Mouse (Mus musculus) cerebellum, postnatal 36 days (tissue): ENCODE measurements around the gene Inpp1.
A peak's percentile ranks its signal among the peaks of the same experiment; 100 is the strongest.

Experiments used
- DNase-seq, 2 experiments: peaks; one replicate each; pipeline ENCODE4 v3.0.0; 2021 to 2022; ENCODE audit warnings: mixed read lengths in 2 of 2

Inpp1 gene

DNA sequence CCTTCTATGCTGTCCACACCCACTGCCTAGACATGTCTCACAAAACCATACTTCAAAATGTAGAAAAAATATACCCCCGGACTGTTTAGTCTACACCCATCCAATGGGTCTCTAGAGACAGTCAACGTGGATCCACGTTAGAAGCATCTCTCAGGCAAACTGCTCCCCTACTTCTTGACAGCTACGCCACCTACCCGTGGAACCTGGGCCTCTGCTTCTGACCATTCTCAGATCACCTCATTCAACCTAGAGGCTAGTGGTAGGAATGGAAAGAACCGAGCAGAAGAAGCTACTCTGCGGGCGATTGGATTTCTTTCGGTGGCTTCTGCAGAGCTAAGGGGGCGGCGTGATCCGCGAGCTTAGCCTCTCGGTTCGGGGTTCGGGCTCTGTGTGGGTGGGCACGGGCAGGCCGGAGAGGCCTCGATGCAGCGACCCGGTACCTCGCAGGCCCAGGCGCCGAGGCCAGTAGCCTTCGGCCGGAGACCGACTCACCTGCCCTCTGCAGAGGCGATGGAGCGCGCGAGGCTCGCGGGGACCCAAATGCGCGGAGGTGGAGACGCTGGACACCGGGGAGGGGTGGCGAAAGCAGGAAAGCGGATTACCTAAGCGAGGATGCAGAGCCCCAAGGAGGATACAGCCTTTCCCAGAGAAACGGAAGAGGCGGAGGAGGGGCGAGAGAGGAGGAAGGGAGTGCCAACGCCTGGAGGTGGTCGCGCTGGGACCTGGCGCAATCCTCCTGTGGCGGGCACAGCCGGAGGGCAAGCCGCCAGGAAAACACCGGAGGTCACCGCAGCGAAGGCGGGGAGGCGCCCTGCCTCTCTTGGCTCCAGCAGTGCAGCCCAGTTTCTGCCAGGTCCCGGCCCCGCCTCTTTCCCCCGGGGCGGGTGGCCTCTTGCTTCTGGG lies at the start of gene Inpp1:
TSS of gene Inpp1 (minus strand) at position 779 of the 903 bp plus-strand sequence.
- DNase-seq: peak; percentile 85 to 89

DNA sequence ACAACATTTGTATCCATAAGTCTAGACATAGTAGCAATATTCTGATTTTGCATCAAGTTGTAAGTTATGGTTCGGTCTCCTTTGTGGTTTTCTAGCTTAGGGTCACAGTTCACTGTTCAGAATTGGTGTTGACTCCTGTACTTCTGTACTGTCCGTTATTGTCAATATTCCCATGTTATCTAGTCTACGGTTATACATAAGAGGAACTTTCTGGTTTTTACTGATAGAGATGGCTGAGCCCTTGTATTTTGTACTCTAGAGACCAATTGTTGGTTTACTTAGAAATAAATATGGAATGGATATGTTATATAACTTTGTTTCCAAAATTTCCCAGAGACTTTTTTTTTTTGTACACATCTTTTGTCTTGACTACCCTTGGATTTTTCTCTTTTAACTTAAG lies 48.5 kb upstream of the Inpp1 start:
- no peak for DNase-seq

DNA sequence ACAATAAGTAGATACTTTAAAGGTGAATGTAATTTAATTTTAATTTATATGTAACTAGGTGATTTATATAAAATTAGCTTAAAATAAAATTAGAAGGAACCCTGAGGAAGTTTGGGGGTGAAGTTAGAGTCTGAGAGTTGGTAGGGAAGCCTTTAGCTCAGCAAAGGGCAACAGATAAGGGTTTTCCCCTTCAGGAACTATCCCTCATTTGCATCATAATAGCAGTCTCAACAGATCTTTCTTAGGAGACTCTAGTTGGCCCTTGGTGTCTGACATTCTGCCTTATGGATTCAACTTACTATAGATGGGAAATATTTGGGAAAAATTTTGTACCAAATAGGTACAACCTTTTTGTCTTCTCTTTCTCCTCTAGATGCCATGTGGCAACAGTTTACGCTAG lies 46.7 kb upstream of the Inpp1 start:
- no peak for DNase-seq

DNA sequence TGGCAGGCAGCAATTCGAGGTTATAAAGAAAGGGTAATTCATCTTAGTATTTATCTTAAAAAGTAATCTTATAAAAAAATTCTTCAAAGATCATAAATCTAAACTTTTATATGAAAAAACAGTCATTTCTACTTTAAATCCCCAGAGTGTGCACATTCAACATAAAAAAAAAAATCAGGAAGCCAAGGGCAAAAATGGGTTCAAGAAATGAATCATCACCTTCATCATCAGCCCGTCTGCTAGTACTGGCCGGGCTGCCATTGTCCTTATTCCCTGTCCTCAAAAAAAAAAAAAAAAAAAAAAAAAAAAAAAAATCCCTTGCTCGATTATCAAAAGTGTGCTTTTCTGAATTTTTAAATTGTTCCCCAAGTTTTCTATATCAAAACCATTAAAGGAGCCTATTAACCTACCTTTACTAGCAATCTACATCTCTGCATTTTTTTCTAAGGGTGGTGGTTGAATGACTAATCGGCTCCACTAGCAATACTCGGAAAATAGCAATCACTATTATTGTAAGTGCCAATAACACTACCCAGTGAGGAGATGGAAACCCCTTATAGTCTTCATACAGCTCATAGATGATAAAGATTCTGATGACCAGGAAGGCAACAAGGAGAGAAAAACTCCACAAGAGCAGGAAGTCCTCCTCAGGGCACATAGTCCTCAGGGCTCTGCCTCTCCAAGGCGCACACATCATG lies 38.6 kb upstream of the Inpp1 start:
- no peak for DNase-seq

DNA sequence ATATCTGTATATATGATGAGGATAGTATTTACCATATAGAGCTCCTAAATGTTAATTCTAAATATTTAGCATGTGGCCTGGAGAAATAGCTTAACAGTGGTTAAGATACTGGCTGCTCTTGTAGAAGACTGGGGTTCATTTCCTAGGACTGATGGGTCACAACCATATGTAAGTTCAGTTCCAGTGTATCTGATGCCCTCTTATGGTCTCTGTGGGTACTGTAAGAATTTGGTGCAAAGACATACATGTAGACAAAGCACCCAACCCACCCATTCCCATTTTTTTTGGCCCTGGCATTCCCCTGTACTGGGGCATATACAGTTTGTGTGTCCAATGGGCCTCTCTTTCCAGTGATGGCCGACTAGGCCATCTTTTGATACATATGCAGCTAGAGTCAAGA lies 36.5 kb upstream of the Inpp1 start:
- peak in 1 of 2 experiments; percentile 31 for DNase-seq

DNA sequence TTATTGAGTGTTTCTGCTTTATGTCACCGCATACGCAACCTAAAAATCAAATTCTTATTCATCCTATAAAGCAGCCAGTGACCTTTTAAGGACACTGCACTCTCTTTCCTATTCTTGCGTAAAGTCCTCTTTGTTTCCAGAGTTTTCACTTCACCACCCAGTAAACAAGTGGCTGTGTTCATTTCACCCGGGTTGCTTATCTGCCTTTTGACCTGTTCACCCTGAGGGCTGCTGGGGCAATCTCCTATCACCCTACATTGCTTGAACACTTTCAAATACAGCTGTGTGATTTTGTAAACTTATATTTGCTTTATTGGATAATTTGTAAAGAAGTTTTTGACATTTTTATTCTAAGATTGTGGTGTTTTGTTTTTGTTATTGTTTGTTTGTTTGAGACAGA lies 31.9 kb upstream of the Inpp1 start:
- DNase-seq: no peak

DNA sequence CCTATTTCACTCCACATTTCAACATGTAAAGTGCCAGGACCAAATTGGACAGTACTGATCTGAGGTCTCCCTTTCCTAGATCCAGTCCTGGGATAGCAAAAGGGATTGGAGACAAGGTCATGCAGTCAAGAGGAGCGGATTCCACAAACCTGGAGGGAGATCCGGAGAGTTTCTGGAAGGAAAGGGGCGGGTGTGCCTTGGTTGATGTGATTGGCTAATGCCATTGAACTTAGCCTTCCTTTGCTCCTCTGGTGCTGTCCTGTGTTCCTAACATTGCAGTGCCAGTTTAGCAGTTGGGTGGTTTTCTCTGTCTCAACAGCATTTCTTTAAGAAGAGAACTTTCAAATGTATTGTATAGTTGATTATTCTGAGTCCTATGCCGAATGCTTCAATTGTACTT lies 29.1 kb upstream of the Inpp1 start:
- DNase-seq: no peak

DNA sequence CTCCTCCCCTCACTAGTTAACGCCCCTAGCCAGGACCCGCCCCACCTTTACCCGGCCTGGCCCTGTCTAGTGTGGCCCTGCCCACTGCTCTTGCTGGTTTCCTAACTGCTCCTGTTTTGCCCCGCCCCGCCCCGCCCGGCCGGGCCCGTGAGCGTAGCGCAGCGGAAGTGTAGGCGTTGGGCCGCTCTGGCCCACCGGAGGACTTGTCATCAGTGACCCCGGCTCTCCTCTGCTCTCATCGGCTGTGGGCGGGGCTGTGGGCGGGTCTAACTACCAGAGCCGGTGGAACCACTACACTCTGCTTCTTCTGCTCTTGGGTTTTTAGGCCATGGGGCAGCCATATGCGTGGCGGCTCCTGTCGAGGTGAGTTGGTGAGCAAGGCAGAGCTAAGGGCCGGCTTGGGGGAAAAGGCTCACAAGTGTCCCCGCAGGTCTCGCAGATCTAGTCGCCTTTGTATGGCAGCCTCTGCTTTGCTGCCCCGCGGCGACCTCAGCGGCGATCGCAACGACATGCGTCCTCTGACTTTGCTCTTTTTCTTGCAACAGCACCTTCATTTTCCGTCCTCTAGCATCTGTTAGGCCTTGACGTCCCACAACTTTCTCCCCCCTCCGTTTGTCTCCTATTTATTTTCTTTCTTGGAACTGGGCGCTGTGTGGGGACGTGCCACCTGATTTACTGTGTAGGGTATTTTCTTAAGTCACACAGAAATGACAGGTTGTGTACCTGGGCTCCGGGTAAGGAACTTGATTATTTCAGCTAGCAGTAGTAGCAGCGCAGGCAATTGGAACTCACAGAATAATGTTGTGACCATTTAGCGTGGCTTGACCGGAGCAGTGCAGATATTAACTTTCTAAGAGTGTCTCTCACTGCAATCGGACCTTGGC lies 27.5 kb upstream of the Inpp1 start, which contains the start of gene Hibch:
TSS of gene Hibch (plus strand) at position 148 of the 884 bp plus-strand sequence.
- DNase-seq: peak; percentile 97 to 99

DNA sequence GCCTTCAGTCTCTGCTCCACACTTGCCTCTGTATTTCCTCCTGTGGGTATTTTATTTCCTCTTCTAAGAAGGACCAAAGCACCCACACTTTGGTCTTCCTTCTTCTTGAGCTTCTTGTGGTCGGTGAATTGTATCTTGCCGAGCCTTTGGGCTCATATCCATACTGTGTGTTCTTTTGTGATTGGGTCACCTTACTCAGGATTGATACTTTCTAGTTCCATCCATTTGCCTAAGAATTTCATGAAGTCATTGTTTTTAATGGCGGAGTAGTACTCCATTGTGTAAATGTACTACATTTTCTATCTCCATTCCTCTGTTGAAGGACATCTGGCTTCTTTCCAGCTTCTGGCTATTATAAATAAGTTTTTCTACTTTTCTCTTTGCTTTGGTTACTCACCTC lies 26.9 kb upstream of the Inpp1 start:
- DNase-seq: no peak

DNA sequence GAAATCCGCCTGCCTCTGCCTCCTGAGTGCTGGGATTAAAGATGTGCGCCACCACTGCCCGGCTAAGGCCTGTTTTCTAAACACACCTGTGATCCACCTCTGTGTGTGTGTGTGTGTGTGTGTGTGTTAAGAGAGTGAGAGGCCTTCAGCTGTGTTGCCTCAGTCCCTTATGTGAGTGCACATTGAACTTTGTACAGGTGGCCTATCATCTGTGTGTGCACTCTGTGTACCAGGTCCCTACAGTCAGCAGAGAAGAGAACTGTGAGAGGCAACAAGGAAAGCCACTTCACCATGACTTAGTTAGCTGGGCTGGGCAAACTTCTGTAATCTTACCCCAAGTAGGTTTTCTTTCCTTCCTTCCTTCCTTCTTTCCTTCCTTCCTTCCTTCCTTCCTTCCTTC lies 21.6 kb upstream of the Inpp1 start:
- DNase-seq: no peak

DNA sequence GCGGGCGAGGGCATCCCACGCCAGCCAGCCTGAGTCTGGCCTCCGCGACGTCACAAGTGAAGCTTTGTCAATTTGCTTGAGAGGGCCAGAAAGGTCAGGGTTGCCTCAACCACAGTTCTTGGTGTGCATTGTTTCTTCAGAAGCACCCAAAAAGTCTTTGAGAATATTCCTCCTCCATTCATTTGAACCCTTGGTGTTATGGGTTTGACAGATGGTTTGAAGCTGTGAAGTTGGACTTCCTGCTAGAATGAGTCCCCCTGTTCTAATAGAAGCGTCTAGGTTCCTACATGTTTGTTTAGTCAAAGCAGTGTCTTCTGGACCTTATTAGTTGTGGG lies 292 bp upstream of the Inpp1 start:
- DNase-seq: no peak

DNA sequence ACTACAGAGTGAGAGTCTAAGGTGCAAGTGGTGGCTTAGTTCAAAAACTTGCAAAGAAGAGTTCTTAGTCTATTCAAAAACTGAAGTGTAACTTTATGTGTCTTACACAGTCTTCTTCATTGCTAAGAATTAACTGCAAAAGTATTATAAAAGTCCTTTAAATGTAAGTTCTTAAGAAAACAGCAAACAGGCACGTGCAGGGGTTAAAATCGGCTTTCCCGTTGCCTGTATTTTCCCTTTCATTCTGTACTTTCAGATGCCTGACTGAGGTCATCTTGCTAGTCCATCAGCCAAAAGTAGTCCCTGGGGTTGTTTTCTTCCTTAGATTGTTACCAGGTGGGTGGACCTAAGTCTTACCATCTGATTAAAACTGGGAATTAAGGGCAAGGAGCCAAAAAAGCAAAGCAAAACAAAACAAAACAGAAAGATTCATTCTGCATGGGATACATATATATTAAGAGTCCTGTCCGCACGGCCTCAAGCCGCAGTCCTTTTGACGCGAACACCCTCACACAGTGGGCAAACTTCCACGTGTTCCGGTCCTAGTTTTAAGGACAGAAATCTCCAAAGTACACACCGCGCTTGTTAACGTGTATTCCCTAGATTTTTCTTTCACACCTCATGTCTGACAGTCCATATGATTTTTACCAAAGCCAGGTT lies 1.1 kb downstream of the Inpp1 start:
- DNase-seq: peak in 1 of 2 experiments; percentile 52

DNA sequence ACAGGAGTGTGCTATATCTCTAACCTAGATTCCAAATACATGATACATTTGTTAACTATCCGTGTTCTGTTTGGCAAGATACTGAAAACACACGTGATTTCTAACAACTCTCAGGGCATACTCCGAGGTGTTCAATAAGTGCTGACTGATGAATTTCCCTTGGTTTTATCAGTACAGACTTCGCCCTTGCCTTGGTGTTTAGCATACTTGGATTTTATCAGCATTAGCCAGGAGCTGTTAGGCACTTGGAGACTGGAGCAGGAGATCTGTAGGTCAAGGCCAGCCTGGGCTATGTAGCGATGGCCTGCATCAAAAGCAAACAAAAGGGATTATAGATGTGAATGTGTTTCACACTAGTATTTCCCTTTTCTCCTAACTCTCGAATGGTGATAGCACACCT lies 9.0 kb downstream of the Inpp1 start:
- DNase-seq: no peak

DNA sequence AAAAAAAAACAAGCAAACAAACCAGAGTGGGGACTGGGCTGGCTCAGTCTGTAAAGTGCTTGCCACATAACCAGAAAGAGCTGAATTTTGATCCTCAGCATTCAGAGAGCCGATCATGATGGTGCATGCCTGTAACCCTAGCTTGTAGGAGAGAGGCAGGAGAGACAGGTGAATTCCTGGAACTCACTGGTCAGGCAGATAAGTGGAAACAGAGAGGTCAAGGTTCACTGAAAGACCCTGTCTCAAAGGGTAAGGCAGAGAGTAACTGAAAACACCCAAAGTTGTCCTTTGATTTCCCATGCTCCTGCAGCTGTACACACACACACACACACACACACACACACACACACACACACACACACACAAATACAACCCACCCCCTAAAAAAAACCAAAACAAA lies 12.4 kb downstream of the Inpp1 start:
- no peak for DNase-seq

DNA sequence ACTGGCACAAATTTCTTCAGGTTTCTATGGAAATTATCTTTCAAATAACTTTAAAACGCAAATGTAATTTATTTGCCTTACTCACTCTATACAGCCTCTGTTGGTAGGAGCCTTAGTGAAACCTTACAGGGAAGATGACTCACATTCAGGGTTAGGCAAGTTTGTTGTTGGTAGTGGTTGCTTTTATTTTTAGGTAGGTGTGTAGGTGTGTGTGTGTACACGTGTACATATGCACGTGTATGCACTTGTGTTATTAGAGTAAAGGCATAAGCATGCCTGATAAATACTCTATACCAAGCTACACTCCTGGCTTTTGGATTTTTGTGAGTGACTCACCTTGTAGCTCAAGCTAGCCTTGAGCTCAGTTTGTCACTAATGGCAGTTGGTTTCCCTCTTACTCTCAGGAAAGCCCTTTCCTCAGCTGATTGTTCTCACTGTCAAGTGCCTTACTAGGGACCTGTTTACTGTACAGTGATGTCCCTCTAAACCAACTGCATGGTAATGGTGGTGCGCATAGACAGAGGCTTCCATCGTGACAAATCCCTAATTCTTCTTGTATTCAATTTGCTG lies 15.0 kb downstream of the Inpp1 start:
- no peak for DNase-seq

DNA sequence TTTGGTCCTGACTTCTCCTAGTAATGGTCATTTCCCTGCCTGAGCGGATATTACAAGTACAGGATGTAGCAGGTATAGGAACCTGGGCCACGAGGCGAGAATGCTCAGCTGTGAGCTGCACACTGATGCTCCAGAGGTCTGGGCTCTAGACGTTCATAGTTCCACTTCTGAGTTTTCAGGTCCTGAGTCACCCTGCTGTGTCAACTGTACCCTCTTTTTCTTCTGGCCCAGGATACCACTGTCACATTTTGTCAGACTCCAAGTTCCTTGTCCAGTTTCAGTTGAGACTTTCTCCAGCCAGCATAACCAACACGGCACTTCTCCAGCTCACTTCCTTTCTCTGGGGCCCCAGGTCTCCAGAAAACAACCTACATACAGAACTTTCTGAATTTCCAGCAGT lies 15.8 kb downstream of the Inpp1 start:
- DNase-seq: no peak

DNA sequence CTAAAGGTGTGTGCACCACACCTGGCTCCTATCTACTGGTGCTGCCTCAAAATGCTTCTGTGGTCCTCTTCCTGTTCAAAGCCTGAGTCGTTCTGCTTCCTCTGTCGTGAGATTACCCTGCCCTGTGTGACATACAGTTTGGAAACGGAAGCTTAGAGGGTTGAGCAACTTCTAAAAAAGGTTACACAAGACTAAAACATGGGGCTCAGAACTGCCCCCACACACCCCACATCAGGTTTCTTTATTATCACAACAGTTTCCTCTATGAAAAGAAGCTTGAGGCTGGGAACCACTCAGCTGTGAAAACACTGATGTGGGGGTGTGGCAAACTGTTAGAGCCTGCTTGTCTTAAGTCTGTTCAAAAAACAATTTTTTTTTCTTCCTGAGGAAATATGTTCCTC lies 17.1 kb downstream of the Inpp1 start:
- DNase-seq: no peak

DNA sequence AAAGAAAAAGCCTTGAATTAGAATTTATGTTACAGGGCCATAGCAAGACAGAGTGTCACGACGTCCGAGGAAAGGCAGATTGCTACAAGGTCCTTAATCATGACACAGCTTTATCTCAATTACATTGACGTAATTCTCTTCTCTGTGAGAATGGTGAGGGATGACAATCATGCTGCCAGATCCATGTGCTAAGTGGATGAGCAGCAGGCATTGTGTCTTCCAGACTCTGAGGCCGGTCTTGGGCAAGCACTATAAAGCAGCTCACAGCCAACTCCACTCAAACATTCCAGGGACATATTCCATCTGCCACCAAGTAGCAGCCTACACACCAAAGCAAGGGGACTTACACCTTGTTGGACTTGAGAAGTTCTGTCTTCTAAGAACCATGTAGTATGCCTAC lies 17.7 kb downstream of the Inpp1 start:
- no peak for DNase-seq

DNA sequence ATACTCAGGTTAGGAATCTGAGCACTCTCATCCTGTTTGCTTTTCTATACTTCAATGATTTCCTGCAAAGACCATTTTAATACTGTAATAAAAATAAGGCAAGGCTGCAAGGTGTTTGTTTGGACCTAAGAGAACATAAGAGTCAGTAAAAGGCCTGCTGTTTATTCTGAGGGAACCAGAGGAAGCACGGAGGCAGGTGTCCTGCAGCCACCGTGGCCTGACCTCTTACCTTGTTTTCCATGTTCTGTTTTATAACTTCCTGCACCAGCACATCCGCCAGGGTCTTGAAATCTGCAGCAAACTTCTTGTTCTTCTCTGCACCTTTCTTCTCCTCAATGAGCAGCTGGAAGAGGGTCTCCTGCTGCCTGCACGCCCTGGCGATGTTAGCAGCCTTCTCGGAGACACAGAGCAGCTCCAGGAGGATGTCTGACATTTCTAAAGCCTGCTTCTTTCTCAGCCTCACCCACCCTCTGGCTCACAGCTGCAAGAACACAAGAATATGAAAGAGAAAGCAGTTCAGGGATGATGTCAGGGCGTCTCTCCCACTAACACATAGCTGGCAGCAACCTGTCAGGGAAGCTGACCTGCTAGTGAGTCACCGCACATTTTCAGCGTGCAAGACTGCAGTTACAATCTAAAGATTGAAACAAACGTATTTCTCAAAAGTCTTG lies 18.3 kb downstream of the Inpp1 start:
- no peak for DNase-seq

DNA sequence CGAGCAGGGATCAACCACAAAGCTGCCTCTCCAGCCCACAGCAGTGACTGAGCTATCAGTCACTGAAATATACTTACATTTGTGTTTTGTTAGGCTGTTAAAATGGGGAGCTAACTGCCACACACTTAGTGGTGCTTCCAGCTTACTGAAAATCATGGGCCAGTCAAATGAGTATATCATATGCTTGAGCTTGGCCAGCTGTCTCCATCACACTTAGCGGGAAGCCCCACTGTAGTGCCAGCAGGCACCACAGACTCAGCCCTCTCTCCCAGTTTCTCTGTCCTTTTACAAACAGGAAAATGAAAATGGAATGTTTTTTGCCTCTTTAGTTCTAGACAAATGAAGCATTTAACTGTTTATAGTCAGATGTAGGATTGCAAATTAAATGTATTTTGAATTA lies 21.6 kb downstream of the Inpp1 start:
- no peak for DNase-seq

DNA sequence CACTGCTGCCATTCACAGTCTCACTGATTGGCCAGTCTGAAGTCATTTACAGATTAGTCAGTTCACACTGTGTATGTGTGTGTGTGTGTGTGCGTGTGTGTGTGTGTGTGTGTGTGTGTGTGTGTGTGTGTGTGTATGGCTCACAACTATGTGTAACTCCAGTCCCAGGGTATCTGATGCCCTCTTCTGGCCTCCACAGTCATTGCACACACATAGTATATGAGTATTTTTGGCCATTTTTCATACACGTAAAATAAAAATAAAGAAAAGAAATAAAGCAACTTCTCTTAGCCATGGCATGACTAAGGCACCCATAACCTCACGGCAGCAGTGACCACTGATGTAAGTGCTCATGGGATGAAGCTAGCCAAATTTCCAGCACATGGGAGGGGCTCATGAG lies 23.8 kb downstream of the Inpp1 start:
- DNase-seq: no peak

DNA sequence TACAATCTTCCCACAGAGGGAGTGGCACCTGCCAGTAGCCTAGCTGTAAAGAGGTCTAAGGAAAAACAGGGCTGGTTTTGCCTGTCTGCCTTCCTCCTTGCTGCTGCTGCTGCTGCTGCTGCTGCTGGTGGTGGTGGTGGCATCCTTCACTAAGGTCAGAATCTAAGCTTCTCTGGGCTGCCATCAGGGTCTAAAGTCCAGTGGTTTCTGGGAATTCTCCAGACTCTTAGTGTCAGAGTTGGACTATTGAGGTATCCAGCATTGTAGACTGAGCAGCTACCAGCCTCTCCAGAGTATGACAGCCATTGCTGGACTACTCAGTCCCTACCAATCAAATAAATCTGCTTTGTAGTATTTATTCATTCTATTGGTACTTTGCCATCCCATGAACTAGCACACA lies 24.8 kb downstream of the Inpp1 start:
- DNase-seq: no peak
